Mouse (Mus musculus): ENCODE measurements around the gene B4galt5. TPM values are rescaled to one million over a fixed set of nuclear protein-coding genes. Genes with fewer than 3 reads are reported as not detected.

Gene B4galt5
- polyA plus RNA-seq, 1 experiment from 2014 or later: 12.9 TPM

DNA sequence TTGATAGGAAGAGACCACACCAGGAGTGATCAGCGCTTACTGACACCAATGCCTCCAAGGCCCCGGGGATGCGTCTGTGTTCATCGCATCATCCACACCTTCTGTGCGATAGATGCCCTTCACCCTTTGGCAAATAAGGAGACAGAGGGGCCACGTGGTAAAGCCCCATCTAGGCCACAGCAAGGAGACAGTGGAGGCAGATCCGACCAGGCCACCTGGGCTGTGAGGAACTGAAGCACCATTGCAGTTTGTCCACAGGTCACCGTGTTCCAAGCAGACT, 80.6 kb downstream of the B4galt5 start:
- Histone ChIP-seq H3K27me3 (no peaks in the 10 kb centered on the region), H3K4me3 (no peak overlapping the region), H3K36me3 (no peaks in the 10 kb centered on the region), H3K4me1 (0 out of 2 replicates have a peak, but pooled peaks cover 2% of the 10 kb centered on the region), H3K27ac (replicated peaks) (no peak overlapping the region), H3K9me3 (no peaks in the 10 kb centered on the region), H3K4me2 (replicated peaks) (no peak overlapping the region), H3K9ac (replicated peaks) (no peak overlapping the region)
- ATAC-seq (ENCODE audit: low FRiP score, low read depth): no peak
- 88% methylated on average over 8 of the region's 8 CpGs for WGBS

DNA sequence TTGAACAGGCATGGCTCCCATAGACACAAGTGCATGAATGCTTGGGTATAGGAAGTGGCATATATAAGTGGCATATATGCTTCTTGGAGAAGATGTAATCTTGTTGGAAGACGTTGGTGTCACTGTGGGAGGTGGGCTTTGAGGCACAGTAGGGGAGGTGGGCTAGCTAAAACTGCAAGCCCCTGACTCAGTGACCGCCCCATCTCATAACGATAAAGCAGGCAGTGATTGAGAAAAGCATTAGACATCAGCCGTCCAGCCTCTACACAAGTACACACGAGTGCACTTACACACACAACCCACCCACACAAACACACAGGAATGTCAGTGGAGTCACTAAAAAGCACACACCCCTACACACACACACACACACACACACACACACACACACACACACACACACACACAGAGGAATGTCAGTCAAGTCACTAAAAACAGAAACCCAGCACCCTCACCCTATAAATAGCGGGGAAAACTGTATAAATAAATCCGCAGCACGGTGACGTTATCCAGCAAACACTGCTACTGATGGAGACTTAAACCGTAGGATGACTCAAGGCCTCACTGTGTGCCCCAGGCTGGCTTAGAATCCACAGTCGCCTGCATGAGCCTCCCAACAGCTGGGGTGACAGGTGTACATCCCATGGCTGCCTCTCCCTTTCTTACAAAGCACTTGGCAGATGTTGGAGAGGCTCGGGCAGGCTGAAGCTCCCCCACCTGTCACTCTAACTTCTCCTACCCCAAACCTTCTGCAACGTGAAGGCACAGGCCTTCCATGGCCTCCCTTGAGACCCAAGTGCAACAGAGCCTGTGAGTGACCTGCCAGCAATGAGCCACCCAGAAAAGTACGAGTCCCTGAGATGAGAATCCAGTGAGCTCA, 81.2 kb downstream of the B4galt5 start:
- WGBS: 84% methylated on average over 14 of the region's 14 CpGs
- no peaks in the 10 kb centered on the region for H3K9me3 ChIP-seq
- no peak for ATAC-seq (ENCODE audit: low FRiP score, low read depth)

DNA sequence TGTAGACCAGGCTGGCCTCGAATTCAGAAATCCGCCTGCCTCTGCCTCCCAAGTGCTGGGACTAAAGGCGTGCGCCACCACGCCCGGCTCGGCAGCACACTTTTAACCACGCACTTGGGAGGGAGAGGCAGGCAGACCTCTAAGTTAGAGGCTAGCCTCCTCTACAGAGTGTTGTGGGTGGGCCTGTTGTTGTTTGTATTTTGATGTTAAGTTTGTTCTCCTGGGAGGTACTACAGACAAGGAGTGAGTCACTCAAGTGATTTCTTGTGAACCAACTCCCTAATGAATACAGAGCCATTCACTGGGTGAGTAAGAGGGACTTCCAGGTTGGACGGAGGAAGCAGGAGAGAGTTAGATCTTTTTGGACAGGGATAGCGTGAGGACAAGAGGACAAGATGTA, 82.8 kb downstream of the B4galt5 start:
- ATAC-seq (ENCODE audit: low FRiP score, low read depth): no peak
- 95% methylated on average over 10 of the region's 10 CpGs for WGBS
- no peak overlapping the region for H3K4me3 ChIP-seq

More for the DNA sequence above, 81.2 kb downstream of the B4galt5 start:
- no peak overlapping the region for H3K4me2 ChIP-seq (replicated peaks)
- H3K27ac ChIP-seq (replicated peaks): no peak overlapping the region
- no peak overlapping the region for H3K4me3 ChIP-seq
- H3K36me3 ChIP-seq: no peaks in the 10 kb centered on the region
- H3K27me3 ChIP-seq: no peaks in the 10 kb centered on the region
- H3K4me1 ChIP-seq: 0 out of 2 replicates have a peak, but pooled peaks cover 2% of the 10 kb centered on the region
- no peak overlapping the region for H3K9ac ChIP-seq (replicated peaks)

DNA sequence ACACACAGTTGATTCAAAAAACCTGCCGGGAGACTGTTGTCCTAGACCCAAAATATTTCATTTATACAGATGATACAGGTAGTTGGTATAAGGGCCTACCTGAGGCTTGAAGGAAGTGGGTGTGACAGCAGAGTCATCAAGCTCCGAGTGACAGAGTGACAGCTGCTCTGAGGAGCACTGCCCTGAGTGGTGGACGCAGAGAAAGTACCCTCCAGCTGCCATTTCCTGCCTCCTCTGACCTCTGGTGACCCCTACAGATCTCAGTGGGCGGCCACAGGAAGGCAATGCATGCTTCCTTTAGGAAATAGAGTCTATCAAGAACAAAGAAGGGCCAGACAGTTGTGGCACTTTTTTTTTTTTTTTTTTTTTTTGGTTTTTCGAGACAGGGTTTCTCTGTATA, 83.2 kb downstream of the B4galt5 start:
- WGBS: 68% methylated on average over 5 of the region's 5 CpGs

More for the DNA sequence above, 82.8 kb downstream of the B4galt5 start:
- Histone ChIP-seq H3K4me1 (0 out of 2 replicates have a peak, but pooled peaks cover 1% of the 10 kb centered on the region), H3K9ac (replicated peaks) (no peak overlapping the region), H3K27me3 (no peaks in the 10 kb centered on the region), H3K4me2 (replicated peaks) (no peak overlapping the region), H3K36me3 (no peaks in the 10 kb centered on the region), H3K9me3 (no peaks in the 10 kb centered on the region), H3K27ac (replicated peaks) (no peak overlapping the region)

DNA sequence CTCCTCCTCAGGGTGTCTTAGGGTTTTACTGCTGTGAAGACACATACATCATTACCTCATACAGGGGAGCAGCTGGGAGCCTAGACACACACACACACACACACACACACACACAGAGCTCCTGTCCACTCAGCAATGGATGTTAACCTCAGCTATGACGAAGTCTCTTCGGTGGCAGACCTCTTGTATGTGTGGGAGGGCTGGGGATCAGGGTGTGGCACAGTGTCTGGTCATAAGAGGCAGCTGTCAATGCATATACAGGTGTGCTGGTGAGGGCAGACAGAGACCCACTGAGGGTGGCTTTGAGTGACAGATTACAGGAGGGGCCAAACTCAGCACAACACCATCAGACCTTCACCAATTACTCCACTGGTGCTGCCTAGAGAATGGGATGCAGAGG, 84.0 kb downstream of the B4galt5 start:
- Histone ChIP-seq H3K27ac (replicated peaks) (no peak overlapping the region), H3K4me2 (replicated peaks) (no peak overlapping the region), H3K9ac (replicated peaks) (no peak overlapping the region), H3K36me3 (no peaks in the 10 kb centered on the region), H3K9me3 (no peaks in the 10 kb centered on the region), H3K4me3 (no peak overlapping the region), H3K27me3 (no peaks in the 10 kb centered on the region), H3K4me1 (no peaks in the 10 kb centered on the region)
- WGBS: 86% methylated on average over 2 of the region's 2 CpGs
- no peak for ATAC-seq (ENCODE audit: low FRiP score, low read depth)

More for the DNA sequence above, 83.2 kb downstream of the B4galt5 start:
- Histone ChIP-seq H3K36me3 (no peaks in the 10 kb centered on the region), H3K27ac (replicated peaks) (no peak overlapping the region), H3K4me2 (replicated peaks) (no peak overlapping the region), H3K4me1 (no peaks in the 10 kb centered on the region), H3K4me3 (no peak overlapping the region), H3K27me3 (no peaks in the 10 kb centered on the region), H3K9me3 (no peaks in the 10 kb centered on the region), H3K9ac (replicated peaks) (no peak overlapping the region)
- ATAC-seq (ENCODE audit: low FRiP score, low read depth): no peak

DNA sequence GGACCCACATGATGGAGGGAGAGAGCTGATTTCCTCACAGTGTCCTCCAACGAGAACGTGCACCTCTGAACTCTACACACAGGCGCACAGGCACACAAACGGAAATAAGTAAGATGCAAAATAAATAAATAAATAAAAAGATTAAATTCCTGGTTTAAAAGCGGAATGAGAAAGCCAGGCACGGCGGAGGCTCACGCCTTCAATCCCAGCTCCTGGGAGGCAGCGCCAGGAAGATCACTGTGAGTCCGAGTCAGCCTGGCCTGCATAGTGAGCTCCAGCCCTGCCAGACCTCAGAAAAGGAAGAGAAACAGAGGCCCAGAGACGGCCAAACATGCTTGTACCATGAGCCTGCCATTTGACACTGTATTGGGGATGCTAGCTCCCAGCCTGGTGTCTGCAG, 85.1 kb downstream of the B4galt5 start:
- 80% methylated on average over 11 of the region's 11 CpGs for WGBS
- Histone ChIP-seq H3K9ac (replicated peaks) (no peak overlapping the region), H3K4me1 (no peaks in the 10 kb centered on the region), H3K27me3 (no peaks in the 10 kb centered on the region), H3K4me2 (replicated peaks) (no peak overlapping the region), H3K27ac (replicated peaks) (no peak overlapping the region), H3K4me3 (no peak overlapping the region), H3K9me3 (no peaks in the 10 kb centered on the region), H3K36me3 (no peaks in the 10 kb centered on the region)
- no peak for ATAC-seq (ENCODE audit: low FRiP score, low read depth)

DNA sequence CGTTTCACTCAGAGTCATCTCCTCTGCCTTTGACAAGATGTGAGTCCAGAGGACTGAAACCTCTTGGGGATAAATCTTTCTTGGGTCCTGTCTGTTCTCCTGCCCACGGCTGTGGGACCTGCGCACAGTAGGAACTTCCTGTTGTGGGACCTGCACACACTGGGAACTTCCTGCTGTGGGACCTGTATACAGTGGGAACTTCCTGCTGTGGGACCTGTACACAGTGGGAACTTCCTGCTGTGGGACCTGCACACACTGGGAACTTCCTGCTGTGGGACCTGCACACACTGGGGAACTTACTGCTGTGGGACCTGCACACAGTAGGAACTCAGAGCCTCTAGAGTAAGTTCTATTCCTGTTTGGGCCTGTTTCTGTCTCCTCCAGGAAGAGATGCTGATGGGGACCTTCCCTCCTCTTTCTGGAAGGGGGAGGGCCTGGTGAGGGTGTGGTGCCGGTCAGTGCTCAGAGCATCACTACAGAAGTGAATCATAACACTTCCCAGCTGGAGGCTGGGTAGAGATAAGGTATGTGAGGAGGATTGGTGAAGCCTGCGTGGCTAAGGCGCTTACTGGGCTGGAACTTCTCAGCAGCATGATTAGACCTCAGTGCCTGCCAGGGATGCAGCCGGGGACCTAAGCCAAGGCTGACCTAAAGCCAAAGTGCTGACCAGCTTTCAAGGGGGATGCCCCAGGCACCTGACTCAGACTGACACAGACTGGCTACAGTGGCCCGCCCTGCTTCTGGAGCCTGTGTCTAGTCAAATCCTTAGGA, 85.8 kb downstream of the B4galt5 start:
- H3K4me2 ChIP-seq (replicated peaks): no peak overlapping the region
- no peaks in the 10 kb centered on the region for H3K27me3 ChIP-seq
- H3K27ac ChIP-seq (replicated peaks): no peak overlapping the region
- no peak for ATAC-seq (ENCODE audit: low FRiP score, low read depth)
- H3K4me1 ChIP-seq: no peaks in the 10 kb centered on the region
- no peaks in the 10 kb centered on the region for H3K9me3 ChIP-seq
- H3K36me3 ChIP-seq: no peaks in the 10 kb centered on the region
- no peak overlapping the region for H3K9ac ChIP-seq (replicated peaks)
- 83% methylated on average over 8 of the region's 8 CpGs for WGBS
- H3K4me3 ChIP-seq: no peak overlapping the region

DNA sequence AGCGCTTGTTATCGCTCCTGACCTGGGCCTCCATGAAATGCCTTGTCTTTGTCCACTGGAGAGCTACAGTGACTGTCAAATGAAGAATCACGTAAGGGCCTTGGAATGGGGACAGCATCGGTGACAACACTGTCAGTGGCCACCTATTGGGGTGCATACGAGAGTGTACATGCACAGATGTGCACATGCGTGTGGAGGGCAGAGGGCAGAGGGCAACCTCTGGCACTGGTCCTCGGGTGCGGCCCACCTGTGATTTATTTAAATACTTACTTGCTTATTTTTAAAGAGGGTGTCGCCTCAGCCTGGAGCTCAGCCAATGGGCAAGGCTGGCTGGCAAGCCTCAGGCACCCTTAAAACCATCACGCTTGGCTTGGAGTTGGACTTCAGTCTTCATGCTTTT, 86.5 kb downstream of the B4galt5 start:
- 90% methylated on average over 10 of the region's 10 CpGs for WGBS

DNA sequence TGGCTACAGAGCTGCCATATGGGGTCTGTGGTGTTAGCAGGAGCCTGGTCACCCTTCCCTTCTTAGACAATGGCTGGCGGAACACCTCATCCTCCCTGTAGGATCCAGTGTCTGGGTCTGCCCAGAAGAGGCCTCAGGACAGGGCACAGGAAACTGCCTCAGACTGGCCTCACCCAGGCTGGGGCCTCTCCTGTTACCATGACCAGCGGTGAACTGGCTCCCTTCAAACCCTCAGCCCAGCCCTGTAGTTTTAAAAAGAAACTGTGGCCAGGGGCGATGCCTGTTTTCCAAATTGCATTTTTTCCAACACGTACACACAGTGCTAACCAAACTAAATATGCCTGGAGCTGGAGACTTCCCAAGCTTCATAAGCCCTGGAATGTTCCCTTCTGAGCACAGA, 87.9 kb downstream of the B4galt5 start:
- H3K4me3 ChIP-seq: no peak overlapping the region
- 83% methylated on average over 4 of the region's 4 CpGs for WGBS
- no peak for ATAC-seq (ENCODE audit: low FRiP score, low read depth)
- H3K36me3 ChIP-seq: no peaks in the 10 kb centered on the region
- no peaks in the 10 kb centered on the region for H3K4me1 ChIP-seq
- no peaks in the 10 kb centered on the region for H3K27me3 ChIP-seq
- H3K9me3 ChIP-seq: no peaks in the 10 kb centered on the region
- H3K27ac ChIP-seq (replicated peaks): no peak overlapping the region
- H3K4me2 ChIP-seq (replicated peaks): no peak overlapping the region
- H3K9ac ChIP-seq (replicated peaks): no peak overlapping the region

More for the DNA sequence above, 86.5 kb downstream of the B4galt5 start:
- H3K36me3 ChIP-seq: no peaks in the 10 kb centered on the region
- no peak overlapping the region for H3K9ac ChIP-seq (replicated peaks)
- no peak overlapping the region for H3K4me3 ChIP-seq
- no peak overlapping the region for H3K27ac ChIP-seq (replicated peaks)
- no peaks in the 10 kb centered on the region for H3K9me3 ChIP-seq
- no peaks in the 10 kb centered on the region for H3K4me1 ChIP-seq
- H3K27me3 ChIP-seq: no peaks in the 10 kb centered on the region
- no peak overlapping the region for H3K4me2 ChIP-seq (replicated peaks)
- ATAC-seq (ENCODE audit: low FRiP score, low read depth): no peak

DNA sequence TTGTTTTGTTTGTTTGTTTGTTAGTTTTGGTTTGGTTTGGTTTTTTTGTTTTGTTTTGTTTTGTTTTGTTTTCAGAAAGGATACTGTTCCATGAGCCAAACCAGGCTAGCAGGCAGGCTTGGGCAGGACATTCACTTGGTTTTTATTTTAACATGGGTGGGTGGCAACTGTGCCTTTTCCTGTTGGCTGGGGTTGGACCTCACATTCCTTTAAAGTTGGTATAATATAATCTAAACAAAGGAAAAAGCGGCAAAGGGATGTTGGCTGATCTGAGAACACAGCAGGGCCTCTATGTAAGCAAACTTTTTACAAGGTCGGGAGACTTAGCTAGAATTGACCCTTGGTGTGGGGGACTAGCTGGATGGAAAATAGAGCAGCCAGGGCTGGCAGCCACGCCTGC, 91.2 kb downstream of the B4galt5 start:
- no peak overlapping the region for H3K9ac ChIP-seq (replicated peaks)
- H3K36me3 ChIP-seq: no peaks in the 10 kb centered on the region
- H3K4me1 ChIP-seq: peaks cover 3% of the 10 kb centered on the region; the same call in 1 of the 2 replicates
- no peak overlapping the region for H3K27ac ChIP-seq (replicated peaks)
- no peak overlapping the region for H3K4me3 ChIP-seq
- 57% methylated on average over 3 of the region's 3 CpGs for WGBS
- no peaks in the 10 kb centered on the region for H3K27me3 ChIP-seq
- no peaks in the 10 kb centered on the region for H3K9me3 ChIP-seq
- ATAC-seq (ENCODE audit: low FRiP score, low read depth): no peak
- H3K4me2 ChIP-seq (replicated peaks): no peak overlapping the region

DNA sequence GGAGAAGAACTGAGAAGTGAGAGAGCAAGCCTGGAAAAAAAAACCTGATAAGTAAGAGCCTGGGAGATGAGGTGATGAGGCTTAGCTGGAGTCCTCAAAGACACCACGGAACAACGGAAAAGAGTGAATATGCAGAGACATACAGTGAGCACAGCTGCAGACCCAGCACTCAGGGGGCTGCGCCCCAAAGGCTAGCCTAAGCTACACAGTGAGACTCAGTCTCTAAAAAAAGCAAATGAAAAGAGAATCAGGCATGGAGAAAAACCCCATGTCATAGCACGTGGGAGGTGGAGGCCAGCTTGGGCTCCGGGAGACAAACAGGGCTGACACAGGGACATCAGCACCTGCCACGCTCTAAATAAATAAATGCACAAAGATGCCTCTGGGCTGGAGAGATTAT, 94.2 kb downstream of the B4galt5 start:
- H3K9me3 ChIP-seq: no peaks in the 10 kb centered on the region
- H3K9ac ChIP-seq (replicated peaks): no peak overlapping the region
- H3K36me3 ChIP-seq: no peaks in the 10 kb centered on the region
- H3K27ac ChIP-seq (replicated peaks): no peak overlapping the region
- H3K27me3 ChIP-seq: no peaks in the 10 kb centered on the region
- no peak for ATAC-seq (ENCODE audit: low FRiP score, low read depth)
- 72% methylated on average over 6 of the region's 6 CpGs for WGBS
- peaks cover 19% of the 10 kb centered on the region for H3K4me1 ChIP-seq
- H3K4me3 ChIP-seq: no peak overlapping the region
- no peak overlapping the region for H3K4me2 ChIP-seq (replicated peaks)

DNA sequence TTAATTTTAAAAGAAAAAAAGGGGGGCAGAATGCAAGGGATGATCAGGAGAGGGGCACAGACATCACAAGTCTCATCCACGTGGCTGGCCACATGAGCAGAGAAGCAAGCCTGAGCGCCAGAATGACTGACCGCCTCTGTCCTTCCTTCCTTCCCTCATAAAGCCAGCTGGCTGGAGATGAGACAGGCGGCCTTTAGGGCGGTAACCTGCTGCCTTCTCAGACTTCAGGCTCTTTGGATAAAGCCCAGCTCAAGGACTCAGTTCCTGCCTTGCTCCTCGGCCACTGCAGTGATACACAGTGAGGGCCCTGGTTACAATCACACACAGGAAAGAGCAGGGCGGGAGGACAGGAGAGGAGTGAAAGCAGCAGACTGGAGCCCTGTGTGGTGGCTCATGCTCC, 94.8 kb downstream of the B4galt5 start:
- Histone ChIP-seq H3K27me3 (no peaks in the 10 kb centered on the region), H3K9ac (replicated peaks) (no peak overlapping the region), H3K36me3 (no peaks in the 10 kb centered on the region), H3K4me3 (no peak overlapping the region), H3K4me1 (peaks cover 19% of the 10 kb centered on the region), H3K4me2 (replicated peaks) (no peak overlapping the region), H3K9me3 (no peaks in the 10 kb centered on the region), H3K27ac (replicated peaks) (no peak overlapping the region)
- WGBS: 71% methylated on average over 7 of the region's 7 CpGs
- no peak for ATAC-seq (ENCODE audit: low FRiP score, low read depth)
